Mouse (Mus musculus): ENCODE data around the gene Pou2f1.

GRCm38 (mm10) chr1:166049046-166049827 lies 46.8 kb upstream of the Pou2f1 start:
- TF ChIP-seq CTCF (IDR thresholded peaks at IDR 0.05; ENCODE audit: borderline replicate concordance, control insufficient read depth, extremely low read depth, insufficient read depth, low read length, poor library complexity): no peak
- no peak for TF ChIP-seq POLR2A (IDR thresholded peaks at IDR 0.05; ENCODE audit: control insufficient read depth, extremely low read depth, insufficient read depth, low read length, poor library complexity)

Measured in thymus, adult 2 months (tissue).